Mouse (Mus musculus): ENCODE data around the gene Fam19a3.
A peak's percentile ranks its signal among the peaks of the same experiment; 100 is the strongest.
"Not testable (repeated sequence)": the region's sequence is repeated elsewhere in the genome, so short reads cannot be mapped to it uniquely, and the experiment has no call there.

The Fam19a3 gene

DNA sequence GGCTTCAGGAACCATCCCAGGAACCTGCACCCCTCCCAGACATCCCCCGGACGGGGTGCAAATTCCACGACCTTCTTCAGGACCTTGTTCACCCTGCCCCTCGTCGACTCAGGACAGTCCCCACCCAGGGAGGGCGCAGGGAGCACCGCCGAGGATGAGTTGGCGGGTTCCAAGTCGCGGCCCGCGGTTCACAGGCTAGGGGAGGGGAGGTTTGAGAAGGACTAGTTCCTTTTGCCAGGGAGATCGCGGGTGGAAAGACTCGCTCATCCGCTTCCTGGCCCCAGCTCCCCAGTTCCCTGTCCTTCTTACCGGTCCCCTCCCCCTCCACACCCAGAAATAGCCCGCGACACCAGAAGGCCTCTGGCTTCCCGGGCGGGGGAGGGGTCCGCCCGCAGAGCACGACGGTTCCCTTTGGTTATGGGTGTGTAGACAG, at the start of gene Fam19a3:
TSS of gene Fam19a3 (minus strand) at position 370 of the 433 bp plus-strand sequence.
- peak; percentile 40 for DNase-seq (ENCODE audit: extremely low spot score)

DNA sequence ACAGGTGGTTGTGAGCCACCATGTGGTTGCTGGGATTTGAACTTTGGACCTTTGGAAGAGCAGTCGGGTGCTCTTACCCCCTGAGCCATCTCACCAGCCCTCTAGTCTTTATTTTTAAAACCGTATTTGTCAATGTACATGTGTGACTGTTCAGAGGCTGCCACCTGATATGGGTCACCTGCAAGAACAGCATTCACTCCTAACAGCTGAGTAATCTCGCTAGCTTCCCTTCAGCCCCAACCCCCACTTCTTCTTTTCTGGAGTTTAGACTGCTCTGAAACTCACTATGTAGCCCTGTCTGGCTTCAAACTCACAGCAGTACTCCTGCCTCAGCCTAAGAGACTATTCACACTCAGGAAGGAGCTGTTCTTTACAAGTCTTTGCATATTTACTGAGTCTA, 40.8 kb upstream of the Fam19a3 start:
- DNase-seq (ENCODE audit: extremely low spot score) = no peak

DNA sequence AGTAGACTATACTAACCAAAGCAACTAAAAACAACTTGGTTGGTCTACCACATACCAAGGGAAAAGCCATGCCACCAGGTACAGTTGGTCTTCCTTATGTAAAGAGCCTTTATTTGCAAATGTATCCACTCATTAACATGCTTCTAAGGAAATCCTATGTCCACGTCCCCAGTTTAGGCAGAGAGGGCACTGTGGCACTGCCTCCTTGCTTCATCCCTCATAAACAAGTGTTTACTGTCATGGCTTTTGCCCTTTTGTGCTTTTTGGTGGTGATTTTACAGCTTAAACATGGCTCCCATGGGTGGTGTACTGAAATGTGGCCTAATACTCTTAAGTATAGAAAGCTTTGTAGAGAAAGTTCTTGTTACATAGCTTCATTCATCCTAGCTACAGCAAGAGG, 38.8 kb upstream of the Fam19a3 start:
- no peak for DNase-seq (ENCODE audit: extremely low spot score)

DNA sequence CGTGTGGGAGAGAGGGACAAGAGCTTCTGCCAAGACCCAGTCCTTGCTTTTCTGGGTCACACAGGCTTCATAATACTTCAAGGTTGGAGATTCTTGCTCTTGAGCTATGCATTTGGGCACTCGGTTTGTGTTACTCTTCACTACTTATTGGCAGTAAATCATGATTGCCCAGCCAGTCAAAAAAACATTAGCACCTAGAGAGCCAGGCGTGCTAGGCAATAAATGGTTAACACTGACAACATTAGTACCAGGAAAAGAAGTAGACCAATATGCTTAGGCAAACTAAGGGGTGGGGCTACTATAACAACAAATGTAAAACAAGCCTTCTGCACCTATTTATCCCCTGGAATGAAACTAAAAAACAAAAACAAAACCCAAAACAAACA, 37.1 kb upstream of the Fam19a3 start:
- no peak for DNase-seq (ENCODE audit: extremely low spot score)

DNA sequence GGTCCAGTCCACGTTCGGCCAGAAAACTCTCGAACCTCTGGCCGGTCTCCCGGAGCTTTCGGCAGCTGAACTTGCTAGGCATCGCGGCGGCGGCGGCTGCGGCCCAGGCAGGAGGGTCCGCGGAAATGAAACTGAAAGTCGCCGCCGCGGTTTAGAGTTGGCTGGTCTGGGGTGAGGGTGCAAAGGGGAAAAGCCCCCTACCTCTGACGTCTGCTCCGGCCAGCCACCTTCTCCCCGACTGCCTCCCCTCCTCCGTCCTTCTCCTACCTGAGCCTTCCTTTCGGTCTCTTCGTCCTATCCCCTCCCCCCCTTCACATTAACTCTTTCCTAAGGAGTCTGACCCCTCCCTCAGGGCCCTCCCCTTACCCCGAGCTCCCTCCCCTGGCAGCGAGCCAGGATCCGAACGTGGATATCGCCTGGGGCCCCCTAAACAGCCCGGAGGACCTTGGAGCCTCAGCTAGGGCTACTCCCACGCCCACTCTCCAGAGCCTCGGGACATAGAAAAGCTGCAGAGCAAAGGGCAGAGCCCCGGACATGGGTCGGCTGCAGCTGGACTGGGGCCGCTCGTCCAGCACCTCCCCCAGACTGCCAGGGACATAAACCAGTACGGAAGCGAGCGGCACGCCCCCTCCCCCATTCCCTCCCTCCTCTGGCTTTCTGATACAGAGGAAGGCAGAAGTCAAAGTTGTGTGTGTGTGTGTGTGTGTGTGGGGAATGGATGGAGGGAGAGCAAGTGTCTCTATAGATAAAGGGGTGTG, 36.5 kb upstream of the Fam19a3 start, which contains the start of gene Mov10:
TSS of gene Mov10 (minus strand) at position 573 of the 758 bp plus-strand sequence.
- DNase-seq (ENCODE audit: extremely low spot score) = peak; percentile 84

DNA sequence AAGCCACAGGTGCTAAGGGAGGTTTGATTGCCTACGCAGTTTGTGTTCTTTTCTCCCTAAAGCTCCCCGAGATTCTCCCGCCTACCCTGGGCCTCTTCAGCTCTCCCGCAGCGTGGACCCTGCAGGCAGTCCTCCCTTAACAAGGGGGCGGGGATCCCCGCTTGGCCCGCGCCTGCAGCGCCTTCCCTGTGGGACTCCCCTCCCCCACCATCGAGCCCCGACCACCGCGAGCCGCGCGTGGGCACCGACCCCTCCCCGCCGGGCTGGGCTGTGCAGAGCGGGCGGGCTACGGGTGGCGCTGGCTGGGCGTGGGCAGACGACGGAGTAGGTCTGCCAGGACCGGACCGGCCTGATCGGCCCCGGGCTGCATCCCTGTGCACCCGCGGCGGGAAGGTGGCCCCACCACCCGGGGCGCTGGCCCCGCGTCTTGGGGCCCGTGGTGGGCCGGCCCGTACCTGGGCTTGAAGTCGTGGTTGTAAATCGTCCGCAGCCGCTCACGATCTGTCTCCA, 35.9 kb upstream of the Fam19a3 start:
- peak; percentile 65 for DNase-seq (ENCODE audit: extremely low spot score)

DNA sequence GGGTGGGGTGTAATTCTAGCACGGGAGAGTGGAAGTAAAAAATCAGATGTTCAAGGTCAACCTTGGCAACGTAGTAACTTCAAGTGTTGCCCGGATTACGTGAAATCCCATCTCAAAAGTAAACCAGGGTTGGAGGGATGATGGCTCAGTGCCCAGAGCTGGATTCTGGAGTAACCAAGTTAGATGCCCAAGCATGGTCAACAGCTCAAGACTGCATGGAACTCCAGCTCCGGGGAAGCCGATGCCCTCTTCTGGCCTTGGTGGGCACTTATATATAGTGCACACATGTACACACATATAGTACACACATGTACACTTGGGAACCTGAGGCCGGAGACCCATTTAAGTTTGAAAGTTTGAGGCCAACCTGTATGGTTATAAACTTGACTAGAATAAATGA, 34.5 kb upstream of the Fam19a3 start:
- DNase-seq (ENCODE audit: extremely low spot score) = no peak

DNA sequence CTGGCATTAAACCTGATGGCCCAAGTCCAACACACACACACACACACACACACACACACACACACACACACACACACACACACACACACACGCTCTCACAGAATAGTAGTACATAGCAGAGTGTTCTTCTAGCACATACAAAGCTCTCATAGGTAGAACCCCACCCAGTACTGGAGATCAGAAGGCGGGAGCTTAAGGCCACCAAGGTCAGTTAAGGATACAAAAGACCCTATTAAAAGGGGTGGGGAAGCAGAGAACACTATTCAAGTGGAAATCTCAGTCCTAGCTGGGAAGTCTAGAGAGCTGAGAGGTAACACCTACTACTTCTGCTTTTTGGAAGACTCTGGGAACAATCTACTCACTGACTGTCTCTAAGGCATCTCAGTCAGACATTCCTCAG, 33.7 kb upstream of the Fam19a3 start:
- DNase-seq (ENCODE audit: extremely low spot score) = no peak

DNA sequence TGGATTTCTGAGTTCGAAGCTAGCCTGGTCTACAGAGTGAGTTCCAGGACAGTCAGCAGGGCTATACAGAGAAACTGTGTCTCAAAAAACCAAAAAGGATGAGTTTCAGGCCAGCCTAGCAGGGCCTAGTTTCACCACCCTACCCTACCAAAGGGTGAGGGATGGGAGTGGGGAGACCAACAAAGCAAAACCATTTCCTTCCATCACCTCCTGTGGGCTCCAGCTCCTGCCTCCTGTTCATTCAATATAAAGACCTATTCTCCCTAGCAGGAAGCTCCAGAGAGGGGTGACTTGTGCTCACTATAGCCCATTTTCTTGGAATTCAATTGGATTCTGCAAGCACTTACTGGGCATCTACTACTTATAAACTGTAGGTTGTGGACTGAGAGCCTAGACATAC, 33.1 kb upstream of the Fam19a3 start:
- no peak for DNase-seq (ENCODE audit: extremely low spot score)

DNA sequence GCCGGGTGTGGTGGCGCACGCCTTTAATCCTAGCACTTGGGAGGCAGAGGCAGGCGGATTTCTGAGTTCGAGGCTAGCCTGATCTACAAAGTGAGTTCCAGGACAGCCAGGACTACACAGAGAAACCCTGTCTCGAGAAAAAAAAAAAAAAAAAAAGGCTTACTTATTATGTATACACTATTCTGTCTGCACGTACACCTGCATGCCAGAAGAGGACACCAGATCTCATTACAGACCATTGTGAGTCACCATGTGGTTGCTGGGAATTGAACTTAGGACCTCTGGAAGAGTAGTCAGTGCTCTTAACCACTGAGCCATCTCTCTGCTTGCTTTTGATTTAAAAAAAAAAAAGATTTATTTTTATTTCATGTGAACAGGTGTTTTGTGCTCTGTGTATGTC, 31.6 kb upstream of the Fam19a3 start:
- not testable (repeated sequence) for DNase-seq (ENCODE audit: extremely low spot score)

DNA sequence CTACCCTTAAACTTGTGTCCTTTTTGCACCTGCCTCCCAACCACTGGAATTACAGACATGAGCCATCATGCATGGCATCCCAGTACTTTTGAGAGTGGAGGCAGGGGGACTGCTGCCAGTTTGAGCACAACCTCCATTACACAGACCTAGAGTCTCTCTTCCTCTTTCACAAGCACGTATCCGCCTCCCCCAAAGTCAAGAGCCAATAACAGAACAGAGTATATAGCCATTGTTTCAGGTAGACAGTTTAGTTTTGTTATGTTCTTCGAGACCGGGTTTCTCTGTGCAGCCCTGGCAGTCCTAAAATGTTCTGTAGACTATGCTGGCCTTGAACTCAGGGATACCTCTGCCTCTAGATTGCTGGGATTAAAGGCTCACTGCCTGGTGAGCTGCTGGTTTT, 30.6 kb upstream of the Fam19a3 start:
- DNase-seq (ENCODE audit: extremely low spot score) = no peak

DNA sequence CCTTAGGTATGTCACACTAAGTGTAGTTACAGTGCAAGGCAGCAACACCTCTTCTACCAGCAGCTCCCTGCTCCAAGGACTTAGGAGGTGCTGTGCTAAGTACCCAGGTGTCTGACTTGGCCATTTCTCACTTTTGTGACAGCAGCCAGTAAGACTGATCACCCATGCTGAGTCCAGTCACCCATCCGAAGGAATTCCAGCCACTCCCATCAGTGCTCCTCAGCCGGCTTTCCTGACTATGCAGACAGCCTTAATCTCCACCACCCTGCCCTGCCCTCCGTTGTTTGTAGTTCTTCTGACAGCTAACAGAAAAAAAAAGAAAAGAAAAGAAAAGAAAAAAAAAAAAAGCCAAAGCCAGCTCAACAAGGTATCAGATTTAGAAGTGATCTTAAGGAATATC, 30.1 kb upstream of the Fam19a3 start:
- DNase-seq (ENCODE audit: extremely low spot score) = no peak

DNA sequence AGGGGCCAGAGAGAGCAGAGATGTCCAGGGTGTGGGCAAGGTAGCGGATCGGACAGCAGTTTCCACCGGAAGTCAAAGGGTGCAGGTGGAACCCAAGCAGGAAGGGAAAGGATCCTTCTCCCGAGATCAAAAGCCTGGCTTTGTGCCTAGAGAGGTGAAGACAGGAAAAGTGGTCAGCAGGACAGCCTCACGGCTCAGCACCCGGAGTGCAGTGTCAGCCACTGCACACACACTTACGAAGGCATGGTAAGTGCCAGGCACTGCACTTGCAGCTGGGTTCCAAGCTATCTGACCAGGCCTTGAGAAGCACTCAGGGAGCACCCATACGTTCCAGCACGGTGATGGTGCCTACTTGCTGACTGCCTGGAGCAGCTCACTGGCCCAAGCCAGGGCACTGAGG, 23.9 kb upstream of the Fam19a3 start:
- DNase-seq (ENCODE audit: extremely low spot score) = no peak

DNA sequence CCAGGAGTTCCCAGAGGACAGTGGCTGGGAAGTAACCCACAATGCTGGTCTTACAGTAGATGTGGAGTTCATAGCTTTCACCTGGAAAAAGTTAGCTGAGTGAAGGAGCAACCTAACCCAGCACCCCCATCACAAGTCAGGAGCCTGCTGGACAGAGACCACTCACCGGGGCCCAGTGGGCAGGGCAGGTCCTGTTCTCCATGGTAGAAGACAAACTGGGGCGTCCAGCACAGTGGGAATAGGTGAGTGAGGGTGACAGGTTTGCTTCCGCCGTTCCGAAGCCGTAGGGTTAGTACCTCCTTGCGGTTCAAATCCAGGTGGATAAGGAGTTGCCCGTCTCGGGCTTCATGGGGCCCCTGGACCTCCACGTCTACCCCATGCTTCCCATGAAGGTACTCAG, 22.7 kb upstream of the Fam19a3 start:
- DNase-seq (ENCODE audit: extremely low spot score) = no peak

DNA sequence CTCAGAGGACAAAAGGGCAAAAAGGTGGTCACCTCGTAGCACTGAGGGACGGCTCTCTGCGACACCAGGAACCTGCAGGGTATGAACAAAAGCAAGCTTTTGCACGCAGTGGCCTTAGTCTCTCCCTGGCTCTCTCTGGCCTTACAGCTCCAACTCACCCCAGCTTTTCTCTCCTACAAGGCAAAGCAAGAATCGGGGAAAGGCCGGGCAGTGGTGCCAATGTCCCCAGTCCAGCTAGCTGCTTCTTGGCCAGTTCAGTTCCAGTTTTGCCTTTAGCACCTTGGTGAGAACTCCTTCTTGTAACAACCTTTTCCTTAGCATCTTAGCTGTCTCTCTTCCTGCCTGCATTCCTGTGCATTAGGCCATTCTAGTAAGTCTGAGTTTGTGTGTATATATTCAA, 19.8 kb upstream of the Fam19a3 start:
- no peak for DNase-seq (ENCODE audit: extremely low spot score)

DNA sequence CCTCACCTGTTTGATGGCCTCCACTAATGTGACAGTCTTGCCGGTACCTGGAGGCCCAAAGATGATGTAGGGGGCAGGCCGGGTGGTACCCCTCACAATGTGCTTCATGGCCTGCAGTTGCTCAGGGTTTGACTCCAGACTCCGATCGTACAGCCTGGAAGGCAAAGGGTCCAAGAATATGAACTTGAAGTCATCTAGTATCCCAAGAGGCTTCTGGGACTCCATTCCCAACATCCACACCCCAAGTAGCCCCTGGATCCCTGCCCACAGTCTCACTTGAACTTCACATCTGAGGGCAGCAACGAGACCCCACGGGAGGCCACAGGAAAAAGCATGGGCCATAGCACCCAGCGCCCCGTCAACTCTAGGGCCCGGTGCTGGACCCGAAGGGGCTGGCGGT, 19.0 kb upstream of the Fam19a3 start:
- no peak for DNase-seq (ENCODE audit: extremely low spot score)

DNA sequence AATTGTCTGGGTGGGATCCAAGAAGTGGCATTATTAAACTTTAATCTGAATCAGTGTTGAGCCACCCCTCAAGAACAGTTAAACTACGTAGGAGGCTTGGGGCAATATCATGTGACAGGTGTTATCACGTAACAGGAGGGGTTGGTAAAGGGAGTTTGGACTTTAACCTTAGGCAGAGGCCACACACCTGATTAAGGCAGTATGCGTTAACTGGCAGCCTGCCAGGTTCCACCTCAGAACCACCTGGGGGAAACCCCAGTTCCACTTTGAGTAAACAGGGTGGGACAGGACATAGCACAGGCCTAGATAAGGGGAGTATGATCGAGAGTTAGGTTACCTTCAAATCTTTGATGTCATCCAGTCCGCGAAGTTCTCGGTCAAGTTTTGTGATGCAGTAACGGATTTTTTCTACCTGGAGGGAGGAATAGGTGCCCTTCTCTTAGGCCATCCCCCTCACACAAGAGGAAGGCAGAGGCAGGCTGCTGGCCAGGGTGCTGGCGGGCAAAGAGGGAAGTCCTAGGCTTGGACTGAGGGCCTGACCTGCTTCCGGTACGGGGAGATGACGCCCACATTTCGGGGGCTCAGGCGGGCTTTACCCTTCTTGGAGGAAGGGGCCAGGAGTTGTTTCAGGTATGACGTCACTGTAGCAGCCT, 14.9 kb upstream of the Fam19a3 start:
- DNase-seq (ENCODE audit: extremely low spot score) = no peak

DNA sequence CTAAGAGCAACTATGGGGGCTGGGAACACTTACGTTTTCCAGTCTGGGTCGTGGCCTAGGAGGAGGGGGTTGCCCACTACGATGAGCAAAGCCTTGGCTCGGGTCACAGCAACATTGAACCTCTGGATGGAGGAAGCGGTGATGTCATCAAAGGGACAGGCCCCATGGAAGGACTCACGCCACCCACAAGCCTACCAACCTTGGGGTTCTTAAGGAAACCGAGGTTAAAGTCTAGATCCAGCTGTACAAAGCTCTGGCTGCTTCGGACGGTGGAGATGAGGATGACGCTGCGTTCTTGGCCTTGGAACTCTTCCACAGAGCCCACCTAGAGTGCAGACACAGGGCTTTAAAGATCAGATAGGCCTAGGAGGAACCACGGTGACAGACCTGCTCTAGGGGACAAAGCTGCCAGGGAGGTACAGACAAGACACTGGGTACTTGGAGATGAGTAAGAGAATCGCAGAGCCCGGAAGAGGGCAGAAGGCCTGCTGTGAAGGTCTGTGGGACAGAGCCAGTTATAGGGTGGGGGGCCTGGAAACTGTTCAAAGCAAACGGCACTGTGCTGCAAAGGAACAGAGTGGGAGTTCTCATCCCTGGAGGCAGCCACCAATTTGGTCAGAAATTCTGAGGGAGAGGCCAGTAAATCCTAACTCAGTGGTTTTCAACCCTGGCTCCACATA, 14.2 kb upstream of the Fam19a3 start:
- DNase-seq (ENCODE audit: extremely low spot score) = no peak

DNA sequence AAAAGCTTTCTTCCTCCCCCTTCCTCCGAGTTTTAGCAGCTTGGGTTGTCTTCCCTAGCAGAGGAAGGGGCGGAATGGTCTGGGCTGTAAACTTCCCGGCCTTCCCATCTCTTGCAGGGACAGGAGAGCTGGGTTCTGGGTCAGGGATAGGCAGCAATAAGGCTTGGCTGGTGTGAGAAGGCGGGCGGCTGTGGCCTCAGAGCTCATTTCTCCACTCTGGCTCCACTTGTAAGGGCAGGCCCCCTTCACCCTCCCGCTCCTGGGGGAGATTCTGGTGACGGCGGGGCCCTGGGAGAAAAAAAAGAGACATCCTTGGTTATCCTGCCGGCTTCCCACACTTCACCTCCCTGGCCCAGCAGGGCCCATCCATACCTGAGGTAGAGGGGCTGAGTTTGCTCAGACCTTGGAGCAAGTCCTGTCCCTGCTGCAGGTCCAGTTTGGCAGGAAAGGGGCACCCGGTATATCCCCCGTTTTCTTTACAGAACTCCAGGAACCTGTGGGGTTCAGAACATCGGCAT, 13.4 kb upstream of the Fam19a3 start:
- no peak for DNase-seq (ENCODE audit: extremely low spot score)

DNA sequence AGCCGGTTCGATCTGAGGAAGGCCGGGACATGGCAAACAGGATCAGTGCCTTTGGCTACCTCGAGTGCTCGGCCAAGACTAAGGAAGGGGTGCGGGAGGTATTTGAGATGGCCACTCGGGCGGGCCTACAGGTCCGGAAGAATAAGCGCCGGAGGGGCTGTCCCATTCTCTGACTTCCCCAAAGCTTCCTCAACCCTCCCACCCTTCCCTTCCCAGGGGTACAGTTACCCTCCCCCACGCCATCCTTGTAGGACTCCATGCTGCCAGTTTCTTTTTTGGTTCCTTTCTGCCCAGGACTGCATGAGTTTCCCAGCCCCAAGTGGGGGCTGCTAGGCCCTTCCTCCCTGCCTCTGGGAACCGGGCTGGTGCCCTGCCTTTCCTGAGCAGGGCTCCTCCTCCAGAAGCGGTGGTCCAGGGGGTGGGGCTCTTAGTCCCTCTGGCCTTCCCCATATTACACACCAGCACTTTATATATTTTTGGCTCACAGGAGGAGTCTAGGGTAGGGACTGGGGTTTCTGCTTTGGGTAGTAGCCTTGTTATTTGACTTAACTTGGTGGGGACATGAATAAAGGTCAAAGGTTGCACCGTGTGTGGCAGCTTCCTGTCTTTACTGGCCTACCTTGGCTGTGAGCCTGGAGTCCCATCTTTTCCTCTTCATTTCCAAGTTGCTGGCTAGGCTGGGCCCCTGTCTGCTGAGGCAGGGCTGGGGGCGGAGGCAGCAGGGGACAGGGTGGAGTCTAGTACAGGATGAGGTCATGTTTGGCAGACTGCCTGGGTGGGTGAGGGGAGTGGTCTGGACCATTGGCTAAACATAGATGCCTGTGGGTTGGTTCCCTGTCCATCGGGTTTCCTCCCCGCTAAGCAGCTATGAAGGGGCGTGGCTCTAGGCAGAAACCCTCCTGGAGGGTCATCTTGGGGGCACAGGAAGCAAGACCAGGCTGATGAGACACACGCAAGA, 12.5 kb upstream of the Fam19a3 start:
- peak; percentile 90 for DNase-seq (ENCODE audit: extremely low spot score)
